Mouse (Mus musculus): ENCODE data around the gene Zbtb20. TPM values are rescaled to one million over a fixed set of nuclear protein-coding genes. Genes with fewer than 3 reads are reported as not detected.
"Not testable (repeated sequence)": the region's sequence is repeated elsewhere in the genome, so short reads cannot be mapped to it uniquely, and the experiment has no call there.

The Zbtb20 gene
- total RNA-seq, 2 experiments from 2014 or later = 78.8 to 85.4 TPM

DNA sequence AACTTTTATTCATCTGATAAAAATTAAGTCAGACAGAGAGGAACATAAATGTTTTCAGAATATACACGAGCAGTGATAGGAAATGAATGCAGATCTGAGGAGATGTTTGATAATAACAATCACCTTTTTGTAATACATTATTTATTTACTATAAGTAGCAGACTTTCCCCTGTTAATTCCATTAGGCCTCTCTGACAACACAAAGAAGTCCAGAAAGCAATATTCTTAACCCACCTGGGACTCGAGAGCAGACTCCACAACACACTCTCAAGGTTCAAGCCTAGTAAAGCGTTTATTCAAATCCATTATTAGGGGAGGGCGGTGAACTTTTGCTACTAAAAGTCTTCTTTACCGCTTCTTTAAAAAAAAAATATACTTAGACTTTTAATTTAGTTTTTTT is 33.2 kb downstream of the Zbtb20 start:
- no peak for DNase-seq (ENCODE audit: low spot score in 2 of 2)

DNA sequence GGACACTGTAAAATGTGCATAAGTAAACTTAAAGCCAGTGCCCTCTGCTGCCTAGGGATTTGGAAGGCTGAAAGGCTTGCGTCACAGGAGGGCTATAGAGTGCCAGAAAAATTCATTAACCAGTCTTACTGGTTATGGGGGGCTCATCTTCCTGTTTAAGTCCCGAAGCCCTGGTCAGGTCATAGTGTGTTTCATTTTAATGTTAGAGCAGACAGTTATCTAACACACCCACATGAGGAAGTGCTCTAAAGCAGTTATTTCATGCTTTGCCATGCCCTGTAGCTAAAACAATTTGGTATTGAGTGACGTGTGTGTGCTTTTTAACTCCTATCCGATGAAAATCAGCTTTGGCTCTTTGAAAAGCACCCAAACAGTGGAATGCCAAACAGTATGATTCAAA is 34.3 kb downstream of the Zbtb20 start:
- DNase-seq (ENCODE audit: low spot score in 2 of 2) = no peak

DNA sequence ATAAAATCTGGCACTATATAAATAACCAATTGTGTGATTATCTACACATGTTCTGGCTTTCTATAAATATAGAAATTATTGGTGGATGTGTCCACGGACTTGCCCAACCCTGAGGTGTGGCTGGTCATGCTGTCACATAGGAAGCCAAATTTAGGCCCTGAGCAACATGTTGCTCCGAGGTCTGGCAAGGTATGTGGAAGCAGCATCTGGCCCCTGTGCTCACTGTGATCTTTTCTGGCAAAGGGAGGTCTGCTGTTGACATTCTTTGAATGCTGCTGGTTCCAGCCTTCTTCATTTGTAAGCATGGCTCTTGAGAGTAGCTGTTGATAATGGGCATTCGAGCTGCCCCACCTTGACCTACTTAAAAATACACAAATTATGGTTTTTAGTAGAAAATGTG is 35.0 kb downstream of the Zbtb20 start:
- no peak for DNase-seq (ENCODE audit: low spot score in 2 of 2)

DNA sequence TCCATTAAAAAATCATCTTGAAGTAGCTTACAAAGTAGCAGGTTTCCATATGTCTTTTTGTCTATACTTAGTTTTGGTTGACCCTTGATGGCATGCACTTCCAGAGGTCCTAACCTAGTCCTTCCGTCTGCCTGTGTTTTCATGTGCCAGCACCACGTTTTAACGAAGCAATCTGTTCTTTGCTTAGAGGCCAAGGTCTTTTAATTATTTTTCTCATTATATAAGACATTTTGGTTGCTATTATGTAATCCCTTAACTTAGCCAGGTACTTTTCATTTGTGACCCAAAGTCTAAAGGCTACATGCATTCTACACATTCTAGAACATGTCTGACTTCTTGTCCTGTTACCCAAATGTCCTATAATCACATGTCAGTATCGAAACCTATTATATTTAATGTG is 35.6 kb downstream of the Zbtb20 start:
- no peak for DNase-seq (ENCODE audit: low spot score in 2 of 2)

DNA sequence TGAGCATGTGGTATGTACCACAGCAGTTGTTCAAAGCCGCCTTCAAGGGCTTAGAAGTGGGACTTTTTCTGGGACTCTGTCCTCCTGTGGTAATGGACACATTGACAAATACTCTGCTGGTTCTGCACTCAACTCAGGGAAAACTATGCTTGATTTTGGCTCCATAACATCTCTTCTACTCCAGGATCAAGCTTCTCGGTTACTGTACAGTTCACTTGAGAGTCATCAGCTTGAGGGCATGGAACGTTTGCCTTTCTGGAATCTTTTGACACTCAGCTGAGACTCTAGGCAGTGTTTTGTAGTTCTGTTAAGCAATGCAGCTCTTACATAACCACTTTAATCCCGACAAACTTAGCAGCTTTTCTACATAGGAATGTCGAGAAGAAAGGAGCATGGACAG is 36.1 kb downstream of the Zbtb20 start:
- DNase-seq (ENCODE audit: low spot score in 2 of 2) = no peak

DNA sequence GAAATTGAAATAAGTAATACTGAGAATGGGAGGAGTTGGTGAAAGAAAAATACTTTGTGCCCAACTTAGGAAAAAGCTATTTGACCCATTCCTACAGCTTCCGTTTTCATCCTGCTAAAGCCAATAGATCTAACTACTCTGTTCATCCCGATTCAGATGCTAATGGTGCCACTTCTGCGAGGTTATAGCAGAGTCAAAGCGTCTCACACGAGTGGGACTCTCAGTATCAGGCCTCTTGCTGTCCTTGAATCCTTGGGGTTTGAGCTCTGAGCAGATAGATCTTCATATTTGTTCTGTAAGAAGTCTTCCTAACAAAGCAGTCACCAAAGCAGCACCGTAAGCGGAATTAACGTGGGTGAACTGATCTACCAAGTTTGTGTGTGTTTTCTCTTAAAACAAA is 37.6 kb downstream of the Zbtb20 start:
- no peak for DNase-seq (ENCODE audit: low spot score in 2 of 2)

DNA sequence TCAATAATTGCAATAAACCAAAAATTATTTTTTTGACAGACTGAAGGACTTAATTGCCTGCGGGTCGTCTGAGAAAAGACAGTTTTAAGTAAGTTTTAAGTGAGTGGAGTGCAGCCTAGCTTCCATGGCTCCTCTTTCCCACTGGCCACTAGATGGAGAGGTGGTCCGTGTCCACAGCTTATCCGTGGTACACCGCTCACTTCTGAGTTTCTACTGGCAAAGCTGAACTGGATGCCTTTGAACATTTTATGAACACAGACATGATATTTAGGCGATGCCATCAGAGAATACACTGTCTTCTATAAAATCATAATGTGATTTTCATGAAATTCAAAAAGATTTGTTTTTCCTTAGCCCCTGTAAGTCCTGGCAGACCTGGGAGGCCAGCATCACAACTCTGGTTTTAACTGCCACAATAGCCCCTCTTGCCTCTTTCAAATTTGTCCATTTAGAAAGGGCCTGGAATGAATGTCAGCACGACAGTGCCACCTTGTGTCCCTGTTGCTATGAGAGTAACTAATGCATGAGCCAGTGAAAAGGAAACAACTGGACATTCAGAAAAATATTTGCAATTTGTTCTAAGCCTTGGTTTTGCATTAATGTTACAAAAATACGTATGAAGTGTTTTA is 38.9 kb downstream of the Zbtb20 start:
- peak in 1 of 2 experiments; percentile 23 for DNase-seq (ENCODE audit: low spot score in 2 of 2)

DNA sequence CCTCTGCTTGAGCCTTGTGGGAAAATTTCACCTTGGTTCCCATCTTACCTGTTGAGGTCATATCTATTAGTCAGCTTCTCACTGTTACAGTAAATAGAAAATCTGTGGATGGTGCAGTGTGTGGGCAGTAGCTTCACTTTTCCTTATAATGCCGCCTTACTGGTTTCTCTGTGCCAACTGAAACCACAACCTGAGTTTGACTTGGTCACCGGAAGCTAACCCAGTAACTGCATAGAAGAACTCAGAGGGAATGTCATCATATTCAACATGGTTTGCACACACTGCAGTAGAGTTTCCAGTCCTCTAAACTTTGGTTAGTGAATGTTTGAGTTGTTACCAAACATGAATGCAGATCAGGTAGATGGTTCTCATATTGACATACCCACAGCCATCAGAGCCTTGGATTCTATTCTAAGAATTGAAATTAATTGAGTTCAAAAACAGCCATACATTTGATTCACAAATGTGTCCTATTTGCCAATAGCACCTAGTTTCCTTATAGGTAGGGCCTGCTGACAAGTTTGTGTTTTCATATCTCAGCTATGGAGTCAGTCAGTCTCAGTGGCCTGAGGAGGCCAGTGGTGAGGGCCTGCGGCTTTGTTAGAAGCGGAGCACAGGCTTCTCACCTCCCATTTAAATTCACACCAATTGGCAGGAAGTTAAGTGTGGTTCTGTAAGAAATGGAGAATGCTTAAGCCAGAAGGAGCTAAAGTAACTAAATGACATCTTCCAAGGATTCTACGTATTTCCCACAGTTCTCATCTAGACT is 44.5 kb downstream of the Zbtb20 start:
- no peak for DNase-seq (ENCODE audit: low spot score in 2 of 2)

DNA sequence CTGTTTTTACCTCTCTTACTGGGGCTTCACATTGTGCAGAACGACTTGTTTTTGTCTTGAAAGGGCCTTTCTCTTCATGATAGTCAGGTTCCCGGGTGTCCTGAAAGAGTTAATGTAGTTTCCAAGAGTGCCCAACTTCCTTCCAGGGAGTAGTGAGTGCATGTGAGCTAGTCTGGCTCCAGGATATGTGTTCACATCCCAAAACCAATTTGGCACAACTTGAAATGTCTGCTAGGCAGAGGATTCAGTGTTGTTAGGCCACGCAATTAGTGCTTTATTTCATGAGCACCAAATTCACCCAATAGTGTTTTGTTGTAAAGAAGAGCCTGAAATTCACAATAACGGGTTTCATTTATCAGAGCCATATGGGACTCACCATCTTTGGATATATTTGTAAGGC is 45.8 kb downstream of the Zbtb20 start:
- no peak for DNase-seq (ENCODE audit: low spot score in 2 of 2)

DNA sequence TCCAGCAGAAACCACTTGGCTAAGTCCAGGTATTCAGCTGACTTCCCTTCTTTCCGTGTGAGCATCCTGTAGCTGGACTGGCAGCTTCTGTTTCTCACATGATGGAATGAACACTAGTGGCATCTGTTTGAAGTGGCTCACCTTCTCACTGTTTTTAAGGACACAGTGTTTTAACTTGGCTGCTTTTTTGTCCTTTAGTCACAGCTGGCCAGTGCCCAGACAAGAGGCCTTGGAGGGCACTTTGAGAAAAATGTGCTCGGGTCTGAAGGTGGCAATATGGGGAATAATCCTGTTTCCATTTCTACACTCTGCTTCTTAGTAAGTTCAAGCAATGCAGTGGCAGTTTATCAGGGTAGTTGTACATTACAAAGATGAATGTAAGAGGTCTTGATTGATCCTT is 62.5 kb downstream of the Zbtb20 start:
- DNase-seq (ENCODE audit: low spot score in 2 of 2) = no peak

DNA sequence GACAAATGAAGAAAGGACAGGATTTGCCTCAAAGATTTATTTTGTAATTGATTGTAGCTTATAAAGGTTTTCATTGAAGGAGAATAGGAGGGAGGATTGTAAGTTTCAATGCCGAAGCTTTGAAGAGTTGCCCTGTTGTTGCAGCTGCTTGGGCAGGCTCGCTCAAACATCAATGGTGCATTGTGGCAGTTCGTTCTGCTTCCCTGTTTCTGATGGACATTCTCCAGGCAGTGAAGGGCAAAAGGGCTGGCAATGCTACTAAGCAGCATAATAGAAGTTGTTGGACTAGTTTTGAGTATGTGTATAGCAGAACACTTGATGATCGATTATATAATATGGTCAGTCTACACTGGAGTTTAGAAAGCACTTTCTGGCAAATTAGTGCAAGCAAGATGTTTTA is 71.3 kb downstream of the Zbtb20 start:
- no peak for DNase-seq (ENCODE audit: low spot score in 2 of 2)

DNA sequence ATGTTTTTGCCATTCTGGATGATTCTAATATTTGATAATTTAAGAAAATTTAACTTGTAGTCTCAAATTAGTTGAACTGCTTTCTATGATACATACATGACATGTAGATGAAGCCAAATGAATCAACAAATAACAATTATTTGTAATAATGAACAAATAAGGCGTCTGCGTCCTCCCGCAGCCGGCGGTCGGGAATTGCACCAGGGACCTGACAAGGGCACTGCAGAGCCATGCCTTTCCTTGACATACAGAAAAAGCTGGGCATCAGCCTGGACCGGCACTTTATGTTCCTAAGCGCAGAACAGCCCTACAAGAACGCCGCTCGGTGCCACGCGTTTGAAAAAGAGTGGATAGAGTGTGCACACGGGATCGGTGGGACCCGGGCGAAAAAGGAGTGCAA is 79.7 kb downstream of the Zbtb20 start:
- not testable (repeated sequence) for DNase-seq (ENCODE audit: low spot score in 2 of 2)

DNA sequence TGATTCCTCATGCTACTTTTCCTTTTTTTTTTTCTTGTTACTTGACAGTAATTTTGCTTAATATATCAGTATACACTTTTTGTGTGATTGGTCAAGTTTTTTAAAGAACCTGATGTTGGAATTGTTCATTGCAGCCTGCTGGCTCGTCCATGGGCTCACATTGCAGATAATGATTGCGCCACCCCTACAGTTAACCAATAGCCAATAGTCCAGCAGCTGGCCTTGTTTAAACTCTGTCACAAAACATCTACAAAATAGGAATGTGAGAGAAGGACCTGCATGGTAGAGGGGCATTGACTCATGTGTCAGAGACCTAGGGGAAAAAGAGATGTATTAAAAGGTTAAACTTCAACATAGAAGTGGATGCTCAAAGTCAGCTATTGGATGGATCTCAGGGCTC is 97.2 kb downstream of the Zbtb20 start:
- no peak for DNase-seq (ENCODE audit: low spot score in 2 of 2)

DNA sequence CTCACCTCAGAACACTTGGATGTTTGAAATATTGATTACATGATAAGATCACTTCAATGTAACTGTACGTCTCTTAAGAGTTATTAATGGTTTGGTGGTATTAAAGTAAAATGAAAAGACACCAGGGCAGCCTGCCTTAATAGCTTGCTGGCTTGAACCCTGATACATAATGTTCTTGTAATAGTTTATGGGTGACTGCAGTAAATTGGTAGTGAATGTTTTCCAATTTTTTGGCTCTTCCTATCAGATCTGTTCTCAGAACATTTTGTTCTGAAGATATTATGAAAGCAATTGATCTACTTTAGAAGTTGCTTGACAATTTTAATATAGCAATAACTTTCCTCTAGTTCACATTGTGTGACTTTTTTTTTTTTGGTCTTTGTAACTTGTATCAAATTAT is 123.2 kb downstream of the Zbtb20 start:
- DNase-seq (ENCODE audit: low spot score in 2 of 2) = no peak

DNA sequence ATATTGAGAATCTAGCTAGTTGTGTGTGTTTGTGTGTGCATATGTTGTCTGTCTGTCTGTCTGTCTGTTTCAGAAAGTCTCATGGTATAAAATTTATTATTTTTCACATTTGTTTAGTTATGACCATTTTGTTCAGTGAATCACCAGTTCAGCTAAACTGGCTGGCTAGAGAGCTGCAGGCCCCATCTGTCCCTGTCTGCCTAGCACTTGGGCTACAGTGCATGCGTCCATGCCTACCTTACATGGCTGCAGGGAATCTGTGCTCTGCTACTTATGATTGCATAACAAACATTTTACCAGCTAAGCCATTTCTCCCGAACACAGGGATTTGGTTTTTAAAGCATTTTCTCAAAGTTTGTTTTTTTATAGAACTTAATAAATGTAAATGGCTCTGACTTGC is 150.7 kb downstream of the Zbtb20 start:
- no peak for DNase-seq (ENCODE audit: low spot score in 2 of 2)

DNA sequence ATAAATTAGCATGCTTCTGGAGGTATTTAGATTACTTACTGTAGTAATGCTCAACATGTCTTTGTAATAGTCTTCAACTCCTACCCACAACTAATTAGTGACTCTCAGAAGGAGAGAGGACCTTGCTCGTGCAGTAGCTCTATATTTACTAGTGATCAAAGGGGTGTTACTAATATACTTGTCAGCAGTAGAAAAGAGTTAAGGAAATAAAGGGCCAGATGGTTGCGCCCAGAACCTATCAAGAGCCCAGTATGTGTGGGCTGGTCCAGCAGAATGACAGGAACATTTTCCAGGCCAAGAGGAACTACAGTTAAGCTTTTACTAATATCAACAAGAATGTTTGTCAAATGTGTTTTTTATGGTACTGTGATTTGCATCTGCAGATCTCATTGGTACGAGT is 153.6 kb downstream of the Zbtb20 start:
- DNase-seq (ENCODE audit: low spot score in 2 of 2) = no peak

DNA sequence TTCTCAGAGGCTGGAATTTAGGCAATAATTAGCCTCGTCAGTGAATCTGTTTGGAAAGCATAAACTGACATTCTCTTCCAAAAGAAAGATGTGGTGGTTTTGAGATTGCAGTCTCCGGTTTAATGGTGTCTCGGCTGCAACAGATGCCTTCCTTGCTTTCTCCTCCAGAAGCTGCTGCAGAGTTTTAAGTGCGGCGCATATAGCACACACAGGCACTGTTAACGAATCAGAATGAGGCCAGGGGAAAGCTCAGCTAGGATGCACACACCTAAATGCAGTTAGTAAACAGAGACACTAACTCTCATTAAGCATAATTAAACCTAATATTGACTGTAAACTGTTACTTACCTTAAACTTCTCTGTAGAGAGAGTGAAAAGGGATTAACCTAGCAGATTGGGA is 160.0 kb downstream of the Zbtb20 start:
- DNase-seq (ENCODE audit: low spot score in 2 of 2) = no peak

DNA sequence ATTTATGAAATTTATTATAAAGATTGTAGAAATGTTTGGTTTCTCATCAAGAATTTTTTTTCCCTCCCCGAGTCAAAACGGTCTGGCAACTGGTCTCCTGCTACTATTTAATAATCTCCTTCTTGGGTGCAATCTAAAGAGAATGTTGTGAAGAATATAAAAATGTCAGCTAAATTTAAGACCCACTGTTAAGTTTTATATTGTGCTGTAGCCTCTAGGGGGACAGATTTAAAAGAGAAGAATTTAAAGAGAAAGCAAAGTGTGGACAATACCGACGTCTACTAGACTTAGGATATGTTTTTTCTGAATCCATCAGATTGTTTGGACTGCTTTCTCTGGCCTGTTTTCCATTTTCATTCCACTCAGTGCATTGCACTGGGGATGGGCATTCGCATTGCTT is 160.8 kb downstream of the Zbtb20 start:
- DNase-seq (ENCODE audit: low spot score in 2 of 2) = no peak

DNA sequence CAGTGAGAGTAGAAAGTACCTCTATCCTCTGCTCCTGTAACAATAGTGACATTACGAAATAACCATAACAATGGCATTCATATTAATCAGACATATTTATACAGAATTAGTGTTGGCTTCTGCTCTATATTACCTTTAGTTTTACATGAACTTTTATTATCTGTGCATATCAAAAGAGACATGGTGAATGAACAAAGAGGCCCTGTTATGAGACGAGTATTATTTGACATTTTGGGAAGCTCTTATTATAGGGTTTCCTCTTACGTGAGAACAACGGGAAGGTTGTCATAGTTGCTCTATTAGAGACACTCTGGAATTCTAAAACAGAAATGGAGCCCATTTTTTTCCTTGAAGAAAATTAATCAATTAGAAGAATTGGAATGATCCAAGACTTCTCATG is 161.6 kb downstream of the Zbtb20 start:
- no peak for DNase-seq (ENCODE audit: low spot score in 2 of 2)

DNA sequence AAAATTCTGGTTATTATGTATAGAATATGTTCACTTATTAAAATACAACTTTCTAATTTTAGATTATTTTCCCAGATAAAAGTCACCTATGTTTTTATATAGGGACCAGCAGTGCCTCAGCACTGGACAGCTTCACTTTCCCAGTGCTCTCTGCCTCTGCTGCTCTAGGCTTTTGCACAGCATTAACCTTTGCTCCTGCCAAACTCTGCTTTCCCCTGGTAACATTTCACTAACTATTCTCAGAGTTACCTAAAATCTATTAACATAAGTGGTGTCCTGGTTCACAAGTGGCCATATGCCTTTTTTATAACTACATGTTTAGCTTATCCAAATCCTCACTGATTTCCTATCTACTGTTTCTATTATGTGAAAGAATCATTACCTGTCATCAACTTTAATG is 169.9 kb downstream of the Zbtb20 start:
- DNase-seq (ENCODE audit: low spot score in 2 of 2) = no peak

DNA sequence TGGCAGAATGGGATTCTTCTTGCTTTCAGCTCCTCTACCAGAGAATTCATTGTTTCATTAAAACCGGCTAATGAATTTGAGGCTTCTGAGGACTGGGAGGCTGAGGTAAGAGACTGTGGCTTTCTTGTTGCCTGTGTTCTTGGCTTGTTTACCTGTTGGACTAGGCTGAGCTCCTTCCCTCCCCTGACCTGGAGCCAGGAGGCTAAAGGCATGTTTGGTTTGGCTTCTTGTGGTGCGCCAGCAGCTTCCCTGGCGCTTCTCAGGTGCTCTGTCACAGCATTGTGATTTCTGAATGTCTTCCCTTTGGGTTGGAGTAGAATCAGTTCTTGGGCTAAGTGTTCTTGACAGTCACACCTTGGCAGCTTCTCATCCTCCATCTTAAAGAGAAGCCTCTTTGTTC is 171.0 kb downstream of the Zbtb20 start:
- no peak for DNase-seq (ENCODE audit: low spot score in 2 of 2)

DNA sequence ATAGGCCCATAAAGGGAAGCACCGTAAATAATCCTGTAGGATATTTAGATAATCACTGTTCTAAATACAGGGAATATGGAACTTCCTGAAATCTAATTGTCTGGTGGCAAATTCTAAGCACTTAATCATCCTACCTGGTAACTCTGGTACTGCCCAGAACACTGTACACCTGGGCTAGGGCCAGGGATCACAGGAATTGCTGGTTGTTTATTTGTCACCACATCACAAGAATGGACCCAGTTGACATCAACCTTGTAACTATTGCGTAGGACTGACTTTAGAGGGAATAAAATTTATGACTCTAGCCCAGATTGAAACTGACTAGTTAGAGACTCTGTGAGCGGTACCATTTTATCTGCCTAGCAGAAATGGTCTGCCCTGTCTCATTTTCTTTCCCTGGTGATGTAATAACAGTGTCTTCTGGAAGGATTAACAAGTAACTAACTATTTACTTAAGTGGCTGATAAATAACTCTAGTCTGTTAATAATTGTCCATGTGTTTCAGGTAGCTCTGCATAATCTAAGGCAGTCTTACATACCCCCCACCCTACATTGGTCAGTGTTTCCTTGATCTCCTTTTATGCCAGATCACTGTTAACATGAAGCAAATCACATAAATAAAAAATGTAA is 194.1 kb downstream of the Zbtb20 start:
- DNase-seq (ENCODE audit: low spot score in 2 of 2) = no peak

DNA sequence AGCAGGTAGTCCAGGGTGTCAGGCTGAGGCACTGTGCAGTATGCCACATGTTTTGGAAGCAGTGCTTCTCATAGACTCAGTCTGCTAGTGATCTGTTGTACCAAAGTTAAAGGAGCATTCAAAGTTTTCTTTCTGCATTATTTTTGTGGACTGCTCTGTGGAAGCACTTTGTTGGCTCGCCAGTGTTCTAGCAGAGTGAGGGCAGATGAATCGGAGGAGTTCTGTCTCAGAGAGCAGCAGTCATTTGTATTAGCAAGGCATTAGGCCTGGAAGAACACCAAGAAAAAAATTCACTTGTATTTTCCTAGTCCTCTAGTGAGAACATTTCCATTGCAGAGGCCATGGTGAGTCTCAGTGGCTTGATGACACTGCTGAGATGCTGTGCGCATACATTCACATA is 196.2 kb downstream of the Zbtb20 start:
- no peak for DNase-seq (ENCODE audit: low spot score in 2 of 2)

All from adrenal gland, postnatal 4 days (tissue).